Mouse (Mus musculus) liver, postnatal 0 days (tissue): Measurements from ENCODE around the gene Prex1. TPM values are rescaled to one million over a fixed set of nuclear protein-coding genes. Genes with fewer than 3 reads are reported as not detected.
A peak's percentile ranks its signal among the peaks of the same experiment; 100 is the strongest.

Source experiments
- ATAC-seq: fragments of 200-750 bp; cut with Nextera tagmentation; 2 replicates; pipeline ENCODE4 v1.8.0; 2017; ENCODE audit warnings: mild to moderate bottlenecking, moderate library complexity
- DNase-seq: peaks from one replicate; pipeline ENCODE4 v3.0.0-alpha.2; 2016
- H3K27ac ChIP-seq: fragments of 300-500 bp; sonication (generic); 2 replicates; pipeline ENCODE4 v1.5.1; 2014; ENCODE audit warnings: antibody characterized with exemption, moderate library complexity, mild to moderate bottlenecking, low read depth
- H3K27me3 ChIP-seq: fragments of 300-500 bp; sonication (generic); 2 replicates; pipeline ENCODE4 v1.6.1; 2014; ENCODE audit warnings: low read length, control low read depth, mixed read lengths; ENCODE audit not compliant: insufficient read depth
- H3K36me3 ChIP-seq: fragments of 300-500 bp; sonication (generic); replicated peaks from 2 replicates; pipeline ENCODE4 v1.6.1; 2014; ENCODE audit warnings: mild to moderate bottlenecking, control low read depth, low read length, moderate library complexity, mixed read lengths; ENCODE audit not compliant: insufficient read depth
- H3K4me1 ChIP-seq: fragments of 300-500 bp; sonication (generic); 2 replicates; pipeline ENCODE4 v1.6.1; 2014; ENCODE audit warnings: antibody characterized with exemption, mild to moderate bottlenecking, control low read depth; ENCODE audit not compliant: insufficient read depth
- H3K4me2 ChIP-seq: fragments of 300-500 bp; sonication (generic); 2 replicates; pipeline ENCODE4 v1.6.1; 2014; ENCODE audit warnings: low read depth, mild to moderate bottlenecking, low read length, moderate library complexity, mixed read lengths
- H3K4me3 ChIP-seq: fragments of 300-500 bp; sonication (generic); 2 replicates; pipeline ENCODE4 v1.5.1; 2014; ENCODE audit warnings: low read depth, low read length
- H3K9ac ChIP-seq: fragments of 300-500 bp; sonication (generic); replicated peaks from 2 replicates; pipeline ENCODE4 v1.6.1; 2014; ENCODE audit warnings: mild to moderate bottlenecking, moderate library complexity
- H3K9me3 ChIP-seq: fragments of 300-500 bp; sonication (generic); 2 replicates; pipeline ENCODE4 v1.6.1; 2016; ENCODE audit warnings: mild to moderate bottlenecking, control low read depth, low read length, mixed read lengths
- CTCF ChIP-seq: sonication (generic); IDR thresholded peaks from 2 replicates; pipeline ENCODE4 v1.5.1; 2016; ENCODE audit warnings: antibody characterized with exemption, low read depth
- EP300 ChIP-seq: IDR thresholded peaks from 2 replicates; pipeline ENCODE4 v1.6.1; 2016; ENCODE audit warnings: antibody characterized with exemption, low read depth, mild to moderate bottlenecking
- WGBS: fragments of 180-500 bp; shearing (Covaris S2); extraction: QIAGEN DNeasy Blood & Tissue Kit; methylation state at CpG from one replicate; pipeline ENCODE4 v1.1.7; 2014; ENCODE audit not compliant: insufficient replicate concordance; 5-methylcytosine and 5-hydroxymethylcytosine counted together
- polyA plus RNA-seq: library from polyadenylated mRNA; unstranded; fragments of >200 nt; fragmentation: Nextera tagmentation; extraction: Ambion mirVana; gene quantifications from 2 replicates; pipeline ENCODE4 v1.2.1, GENCODE M21; 2015

The Prex1 gene
- polyA plus RNA-seq, 1 experiment from 2014 or later: 6.3 TPM

GRCm38 (mm10) chr2:166683885-166684544 lies 29.6 kb downstream of the Prex1 start:
- peak overlapping the region; percentile 38 for H3K4me2 ChIP-seq
- WGBS: 23% methylated on average over 13 of the region's 13 CpGs
- no peaks in the 10 kb centered on the region for H3K9me3 ChIP-seq
- no peak for TF ChIP-seq CTCF
- no peak for TF ChIP-seq EP300
- no peak overlapping the region for H3K9ac ChIP-seq
- no peak overlapping the region for H3K4me3 ChIP-seq
- H3K4me1 ChIP-seq: peaks cover 19% of the 10 kb centered on the region
- H3K27me3 ChIP-seq: no peaks in the 10 kb centered on the region
- H3K27ac ChIP-seq: no peak overlapping the region
- DNase-seq (peak; percentile 54), ATAC-seq (peak; percentile 33)
- H3K36me3 ChIP-seq: no peaks in the 10 kb centered on the region

- Histone ChIP-seq H3K27me3 (no peaks in the 10 kb centered on the region), H3K9ac (no peak overlapping the region), H3K4me2 (no peak overlapping the region), H3K36me3 (no peaks in the 10 kb centered on the region), H3K27ac (no peak overlapping the region), H3K4me3 (no peak overlapping the region), H3K9me3 (no peaks in the 10 kb centered on the region), H3K4me1 (peaks cover 21% of the 10 kb centered on the region)
- DNase-seq (no peak), ATAC-seq (no peak)
- no peak for TF ChIP-seq EP300
- TF ChIP-seq CTCF: no peak
- WGBS: 68% methylated on average over 4 of the region's 4 CpGs
Observed at GRCm38 (mm10) chr2:166682866-166683265, 30.8 kb downstream of the Prex1 start.

- Histone ChIP-seq H3K36me3 (no peaks in the 10 kb centered on the region), H3K4me1 (peaks cover 16% of the 10 kb centered on the region), H3K4me3 (no peak overlapping the region), H3K27me3 (no peaks in the 10 kb centered on the region), H3K9me3 (no peaks in the 10 kb centered on the region), H3K9ac (no peak overlapping the region), H3K4me2 (no peak overlapping the region), H3K27ac (no peak overlapping the region)
- DNase-seq (no peak), ATAC-seq (no peak)
- TF ChIP-seq CTCF: no peak
- no peak for TF ChIP-seq EP300
- WGBS: 71% methylated on average over 13 of the region's 13 CpGs
Observed at GRCm38 (mm10) chr2:166678959-166679759, 34.5 kb downstream of the Prex1 start.

GRCm38 (mm10) chr2:166676933-166677332 lies 36.7 kb downstream of the Prex1 start:
- ATAC-seq: no peak
- no peak for DNase-seq
- Histone ChIP-seq H3K9me3 (no peaks in the 10 kb centered on the region), H3K36me3 (no peaks in the 10 kb centered on the region), H3K4me3 (no peak overlapping the region), H3K4me1 (peaks cover 14% of the 10 kb centered on the region), H3K27me3 (no peaks in the 10 kb centered on the region), H3K4me2 (no peak overlapping the region), H3K9ac (no peak overlapping the region), H3K27ac (no peak overlapping the region)
- TF ChIP-seq EP300 (no peak), CTCF (no peak)
- WGBS: 89% methylated on average over 11 of the region's 11 CpGs

- H3K4me3 ChIP-seq: no peak overlapping the region
- DNase-seq: no peak
- H3K36me3 ChIP-seq: no peaks in the 10 kb centered on the region
- H3K4me2 ChIP-seq: no peak overlapping the region
- no peaks in the 10 kb centered on the region for H3K27me3 ChIP-seq
- peaks cover 17% of the 10 kb centered on the region for H3K4me1 ChIP-seq
- no peak for ATAC-seq
- H3K9ac ChIP-seq: no peak overlapping the region
- H3K9me3 ChIP-seq: no peaks in the 10 kb centered on the region
- H3K27ac ChIP-seq: no peak overlapping the region
- WGBS: 86% methylated on average over 14 of the region's 14 CpGs
- TF ChIP-seq CTCF: no peak
- TF ChIP-seq EP300: no peak
Observed at GRCm38 (mm10) chr2:166676498-166676897, 37.1 kb downstream of the Prex1 start.

GRCm38 (mm10) chr2:166675588-166676444 lies 37.8 kb downstream of the Prex1 start:
- no peak for ATAC-seq
- 64% methylated on average over 14 of the region's 14 CpGs for WGBS
- H3K4me2 ChIP-seq: no peak overlapping the region
- no peaks in the 10 kb centered on the region for H3K36me3 ChIP-seq
- H3K27ac ChIP-seq: no peak overlapping the region
- H3K9me3 ChIP-seq: no peaks in the 10 kb centered on the region
- H3K4me3 ChIP-seq: no peak overlapping the region
- TF ChIP-seq EP300 (no peak), CTCF (no peak)
- no peaks in the 10 kb centered on the region for H3K27me3 ChIP-seq
- DNase-seq: no peak
- H3K9ac ChIP-seq: no peak overlapping the region
- H3K4me1 ChIP-seq: peaks cover 23% of the 10 kb centered on the region
